Mouse (Mus musculus) myocyte (in vitro differentiated cells): ENCODE measurements around the gene Runx2.

Source experiments
- CEBPB ChIP-seq: IDR thresholded peaks from 2 replicates; pipeline ENCODE4 v1.6.1; 2011; ENCODE audit warnings: mild to moderate bottlenecking, moderate library complexity; ENCODE audit not compliant: poor library complexity, insufficient read depth, severe bottlenecking
- E2F4 ChIP-seq: IDR thresholded peaks from one replicate; pipeline ENCODE4 v1.6.1; 2011; ENCODE audit warnings: mild to moderate bottlenecking, control low read depth, moderate library complexity; ENCODE audit not compliant: insufficient read depth
- MAX ChIP-seq: IDR thresholded peaks from one replicate; pipeline ENCODE4 v1.6.1; 2011; ENCODE audit warnings: low read depth, mild to moderate bottlenecking, control low read depth
- MYOD1 ChIP-seq, 3 experiments: IDR thresholded peaks; one replicate each; pipeline ENCODE4 v1.6.1; 2011; ENCODE audit warnings: control low read depth in 2 of 3, low read depth in 2 of 3, mild to moderate bottlenecking in 2 of 3, moderate library complexity in 1 of 3; ENCODE audit not compliant: insufficient read length in 2 of 3, control insufficient read depth in 1 of 3
- MYOG ChIP-seq, 3 experiments: IDR thresholded peaks; one replicate each; pipeline ENCODE4 v1.6.1; 2011; ENCODE audit warnings: control low read depth in 2 of 3, low read depth in 2 of 3, mild to moderate bottlenecking in 2 of 3; ENCODE audit not compliant: insufficient read length in 2 of 3, control insufficient read depth in 1 of 3, insufficient read depth in 1 of 3
- POLR2A ChIP-seq: IDR thresholded peaks from one replicate; pipeline ENCODE4 v1.6.1; 2011; ENCODE audit warnings: low read depth, mild to moderate bottlenecking, control low read depth, moderate library complexity; ENCODE audit not compliant: insufficient read length
- POLR2AphosphoS2 ChIP-seq: IDR thresholded peaks from one replicate; pipeline ENCODE4 v1.6.1; 2011; ENCODE audit warnings: low read depth, control low read depth; ENCODE audit not compliant: insufficient read length
- SRF ChIP-seq: IDR thresholded peaks from one replicate; pipeline ENCODE4 v1.6.1; 2011; ENCODE audit warnings: low read depth; ENCODE audit not compliant: control insufficient read depth, insufficient read length
- TCF12 ChIP-seq: IDR thresholded peaks from one replicate; pipeline ENCODE4 v1.6.1; 2011; ENCODE audit warnings: mild to moderate bottlenecking, control low read depth; ENCODE audit not compliant: poor library complexity, insufficient read depth, severe bottlenecking
- TCF3 ChIP-seq: IDR thresholded peaks from one replicate; pipeline ENCODE4 v1.6.1; 2011; ENCODE audit warnings: low read depth, control low read depth; ENCODE audit not compliant: insufficient read length
- USF1 ChIP-seq: IDR thresholded peaks from one replicate; pipeline ENCODE4 v1.6.1; 2011; ENCODE audit warnings: low read depth, mild to moderate bottlenecking, control low read depth, moderate library complexity

DNA sequence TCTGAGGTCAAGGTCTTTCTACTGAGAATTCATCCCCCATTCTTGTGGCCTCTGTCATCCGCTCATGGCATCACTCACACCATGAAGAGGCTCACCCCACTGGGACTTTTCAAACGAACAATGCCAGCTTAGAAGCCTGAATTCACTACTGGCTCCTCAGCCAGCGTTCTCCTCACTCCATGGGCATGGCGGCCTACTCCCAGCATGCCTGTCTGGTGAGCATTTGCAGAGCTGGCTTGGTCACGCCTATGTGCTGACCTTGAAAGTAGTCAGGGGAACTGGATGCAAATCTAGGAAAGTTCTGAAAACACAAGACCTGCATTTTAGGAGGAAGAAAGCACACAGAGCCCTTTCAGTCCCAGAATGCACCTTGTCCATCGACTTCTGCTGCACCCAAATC, 187.3 kb downstream of the Runx2 start:
- TF ChIP-seq MYOG (IDR thresholded peaks at IDR 0.05; ENCODE audit: control insufficient read depth in 1 of 3, insufficient read depth in 1 of 3, insufficient read length in 2 of 3, low read depth in 2 of 3) (no peak), POLR2A (no peak), E2F4 (no peak), TCF12 (no peak), MAX (no peak), POLR2AphosphoS2 (no peak), CEBPB (no peak), TCF3 (no peak), USF1 (no peak), SRF (no peak), MYOD1 (IDR thresholded peaks at IDR 0.05; ENCODE audit: control insufficient read depth in 1 of 3, insufficient read length in 2 of 3, low read depth in 2 of 3) (no peak)
